Mouse (Mus musculus): Measurements from ENCODE around the gene Ptpn5.

The Ptpn5 gene

GRCm38 (mm10) chr7:47133331-47133730 is at the start of gene Ptpn5:
TSS of gene Ptpn5 (minus strand) at chr7:47133684.
- DNase-seq, result no peak

DNA sequence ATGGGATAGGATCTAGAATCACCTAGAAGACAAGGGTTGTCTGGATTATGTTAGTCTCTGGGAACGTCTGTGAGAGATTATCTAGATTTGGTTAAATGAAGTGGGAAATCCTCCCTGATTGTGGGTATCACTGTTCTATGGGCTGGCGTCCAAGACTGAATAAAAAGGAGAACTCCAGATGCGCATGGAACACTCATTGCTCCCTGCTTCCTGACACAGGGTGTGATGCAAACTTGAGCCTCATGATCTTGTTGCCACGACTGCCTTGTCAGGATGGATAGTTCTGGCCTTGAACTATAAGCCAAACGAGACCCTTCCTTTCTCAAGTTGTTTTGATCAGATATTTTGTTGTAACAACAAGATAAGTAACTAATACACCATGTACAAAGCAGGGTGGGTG is 37.3 kb upstream of the Ptpn5 start:
- no peak for DNase-seq

DNA sequence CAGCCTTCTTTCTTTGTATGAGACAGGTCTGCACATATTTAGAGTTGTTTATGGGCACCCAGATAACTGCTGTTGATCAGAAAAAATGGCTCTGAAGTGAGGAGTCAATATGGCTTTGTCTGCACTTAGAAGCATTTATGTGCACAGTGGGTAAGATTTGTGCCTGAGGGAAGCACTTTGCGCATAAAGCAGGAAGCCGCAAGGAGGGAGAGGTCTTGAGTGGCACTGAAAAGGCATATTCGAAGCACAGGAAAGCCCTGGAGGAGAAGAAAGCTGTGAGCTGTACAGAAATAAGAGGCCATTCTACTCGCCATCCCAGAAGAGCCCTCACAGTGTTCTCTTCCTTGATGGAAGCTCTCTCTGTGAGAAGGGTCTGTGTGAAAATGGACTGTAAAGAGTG is 31.5 kb upstream of the Ptpn5 start:
- DNase-seq, result no peak

DNA sequence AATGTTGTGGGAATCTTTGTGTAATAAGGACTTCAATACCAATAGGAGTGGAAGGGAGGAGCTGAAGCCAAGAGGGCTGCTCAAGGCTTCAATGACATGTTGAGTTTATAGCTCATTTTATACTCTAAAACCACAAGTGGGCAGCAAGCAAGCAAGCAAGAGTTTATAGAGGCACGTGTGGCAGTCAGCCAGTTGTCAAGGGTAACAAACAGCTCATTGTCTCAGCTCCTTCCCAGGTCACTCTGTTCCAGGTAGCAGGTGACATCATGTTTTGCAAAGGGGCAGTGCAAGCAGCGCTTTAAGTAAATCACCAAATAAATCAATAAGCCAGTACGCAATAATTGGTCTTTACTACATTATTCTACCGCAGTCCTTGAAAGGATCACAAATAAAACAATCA is 29.7 kb upstream of the Ptpn5 start:
- no peak for DNase-seq

DNA sequence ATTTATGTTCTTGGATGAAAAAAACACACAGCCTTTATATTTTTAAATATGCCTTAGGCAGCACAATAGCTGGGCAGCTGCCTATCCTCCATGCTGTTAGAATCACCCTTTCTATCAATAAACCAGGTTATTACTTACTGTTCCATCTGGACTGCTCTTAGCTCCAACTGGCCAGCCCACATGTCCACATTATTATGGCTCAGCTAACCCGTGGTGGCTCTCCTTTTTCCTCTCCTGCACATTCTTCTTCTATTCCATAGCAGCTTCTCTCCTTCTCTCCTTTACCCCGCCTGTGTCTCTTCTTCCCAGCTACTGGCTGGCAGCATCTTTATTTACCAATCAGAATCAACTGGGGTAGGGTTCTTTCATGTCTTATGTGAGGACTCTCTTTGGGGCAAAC is 25.0 kb upstream of the Ptpn5 start:
- no peak for DNase-seq

DNA sequence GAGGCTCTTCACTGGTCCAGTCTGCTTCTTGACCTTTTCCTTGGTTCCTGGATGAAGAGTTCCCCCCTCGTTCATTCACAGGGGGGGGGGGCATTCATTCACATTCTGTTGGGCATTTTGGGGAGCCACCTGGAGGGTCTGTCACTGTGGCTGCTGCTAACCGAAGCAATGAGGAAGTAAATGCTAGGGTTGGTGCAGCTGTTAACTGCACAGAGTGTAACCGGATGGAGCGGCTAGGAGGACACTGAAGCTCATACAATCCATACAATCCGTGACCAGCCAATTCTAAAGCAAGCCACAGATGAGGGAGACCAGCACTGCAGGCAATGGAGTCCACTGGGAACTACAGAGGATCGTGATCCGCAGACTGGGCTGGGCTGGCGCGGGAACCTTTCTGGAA is 24.3 kb upstream of the Ptpn5 start:
- no peak for DNase-seq

DNA sequence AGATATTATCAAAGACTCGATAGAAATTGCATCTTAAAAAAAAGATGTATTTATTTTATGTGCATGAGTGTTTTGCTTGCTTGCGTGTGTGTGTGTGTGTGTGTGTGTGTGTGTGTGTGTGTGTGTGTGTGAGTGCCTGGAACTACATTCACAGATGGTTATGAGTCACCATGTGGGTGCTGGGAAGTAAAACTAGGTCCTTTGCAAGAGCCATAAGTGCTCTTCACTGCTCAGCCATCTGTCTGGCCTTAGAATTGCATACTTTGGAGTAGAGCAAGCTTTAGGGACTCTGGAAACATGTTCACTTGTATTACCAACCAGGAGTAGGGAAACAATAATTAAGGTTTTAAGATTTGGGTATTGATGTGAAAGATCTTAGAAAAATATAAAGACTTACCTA is 22.4 kb upstream of the Ptpn5 start:
- no peak for DNase-seq

DNA sequence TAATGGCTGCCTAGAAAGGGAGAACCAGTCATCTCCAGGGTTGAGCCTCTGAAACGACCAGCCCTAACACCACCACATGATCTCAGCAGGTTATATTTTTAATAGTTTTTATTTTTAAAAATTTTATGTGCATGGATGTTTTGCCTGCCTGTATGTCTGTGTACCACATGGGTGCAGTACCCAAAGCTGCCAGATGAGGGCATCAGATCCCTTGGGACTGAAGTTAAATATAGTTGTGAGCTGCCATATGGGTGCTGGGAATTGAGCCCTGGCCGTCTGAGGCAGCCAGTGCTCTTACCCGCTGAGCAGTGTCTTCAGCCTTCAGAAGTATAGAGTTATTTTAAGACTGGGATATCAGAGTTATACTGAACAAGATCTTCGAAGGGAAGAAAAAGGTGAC is 21.9 kb upstream of the Ptpn5 start:
- DNase-seq, result no peak

- no peak for DNase-seq
Measured at GRCm38 (mm10) chr7:47150420-47151061, 17.1 kb upstream of the Ptpn5 start.

DNA sequence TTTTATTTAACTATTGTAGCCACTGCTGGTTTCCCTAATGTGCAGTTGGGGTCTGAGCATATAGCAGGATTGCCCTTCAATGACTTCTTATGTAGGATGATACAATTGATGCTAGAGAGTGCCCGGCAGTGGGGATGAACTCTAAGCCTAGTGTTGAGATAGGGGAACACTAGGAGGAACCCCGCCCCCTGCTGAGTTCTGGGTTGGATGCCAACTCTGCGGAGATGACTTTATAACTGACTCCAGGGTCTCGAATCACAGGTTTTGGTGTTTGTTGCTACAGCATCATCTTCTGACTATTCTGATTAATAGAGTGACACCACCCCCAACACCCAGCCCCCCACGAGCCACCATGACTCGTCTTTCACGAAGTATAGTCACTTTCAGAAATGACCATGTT is 14.8 kb upstream of the Ptpn5 start:
- no peak for DNase-seq

- peak; percentile 61 for DNase-seq
Measured at GRCm38 (mm10) chr7:47146034-47146812, 12.7 kb upstream of the Ptpn5 start.

- no peak for DNase-seq
Measured at GRCm38 (mm10) chr7:47144299-47144698, 10.8 kb upstream of the Ptpn5 start.

GRCm38 (mm10) chr7:47139823-47140325 is 6.4 kb upstream of the Ptpn5 start:
- no peak for DNase-seq

DNA sequence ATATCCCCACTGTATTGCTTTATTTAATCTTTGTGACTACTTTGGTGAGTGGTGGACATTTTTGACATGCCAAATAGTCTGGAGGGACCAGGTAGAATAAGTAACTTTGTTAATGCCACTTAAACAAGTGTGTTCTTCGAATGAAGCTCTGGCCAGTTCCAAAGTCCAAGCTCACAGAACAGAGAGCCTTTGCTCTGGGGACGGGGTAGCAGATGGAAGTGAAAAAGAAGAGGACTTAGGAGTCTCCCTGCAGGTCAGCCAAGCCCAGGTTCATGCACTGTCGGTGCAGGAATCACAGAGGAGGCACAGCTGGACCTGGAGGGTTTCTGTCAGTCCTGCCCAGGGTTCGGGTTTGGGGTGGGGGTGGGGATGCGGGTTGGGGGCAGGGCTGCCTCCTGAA is 1.1 kb upstream of the Ptpn5 start:
- DNase-seq, result no peak

DNA sequence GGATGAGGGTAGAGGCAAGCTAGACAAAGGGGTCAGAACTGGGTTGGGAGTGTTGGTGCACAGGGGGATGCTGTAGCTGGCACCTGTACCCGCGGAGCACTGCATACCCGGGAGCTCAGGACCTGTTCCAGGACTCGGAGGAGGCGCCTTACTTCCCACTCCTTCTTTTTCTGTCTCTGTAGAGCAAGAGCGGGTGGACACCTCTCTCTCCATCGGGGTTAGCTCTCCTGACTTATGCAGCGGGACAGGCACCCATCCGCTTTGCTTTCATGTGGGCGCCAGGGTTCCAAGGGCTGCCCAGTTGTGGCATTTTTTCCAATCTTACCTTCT is 588 bp downstream of the Ptpn5 start:
- DNase-seq, result no peak

DNA sequence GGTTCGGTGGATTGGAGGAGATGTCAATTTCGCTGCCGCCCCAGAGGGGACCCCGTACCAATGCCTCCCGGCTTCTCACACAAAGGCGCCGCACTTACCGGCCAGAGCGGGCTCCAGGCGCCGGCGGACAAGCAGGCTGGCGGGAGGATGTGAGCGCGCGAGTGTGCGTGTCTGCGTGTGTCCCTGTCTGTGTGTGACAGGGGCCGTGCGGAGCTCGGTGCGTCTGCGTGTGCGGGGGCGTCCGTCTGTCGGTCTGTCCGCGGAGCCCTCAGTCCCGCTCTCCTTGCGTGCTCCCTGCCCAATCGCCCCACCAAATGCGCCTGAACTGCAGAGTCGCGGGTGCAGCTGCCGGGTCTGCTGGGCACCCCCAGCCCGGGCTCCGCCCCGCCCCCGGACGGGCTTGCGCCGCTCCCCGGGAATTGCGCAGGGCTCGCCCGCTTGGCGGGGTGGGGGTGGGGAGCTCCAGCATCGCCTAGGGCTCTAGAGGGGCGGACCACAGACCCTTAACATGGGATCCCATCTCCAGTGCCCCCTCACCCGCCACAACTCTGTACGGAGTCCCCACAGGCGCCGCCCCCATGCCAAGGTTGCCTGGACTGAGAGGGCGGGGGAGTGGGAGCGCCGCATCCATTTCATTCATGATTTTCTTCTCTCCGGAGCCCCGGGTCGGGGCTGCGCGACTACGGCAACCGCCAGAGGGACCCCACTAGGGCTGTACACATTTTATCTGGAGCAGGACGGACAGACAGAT is 1.1 kb downstream of the Ptpn5 start:
- peak; percentile 78 for DNase-seq

DNA sequence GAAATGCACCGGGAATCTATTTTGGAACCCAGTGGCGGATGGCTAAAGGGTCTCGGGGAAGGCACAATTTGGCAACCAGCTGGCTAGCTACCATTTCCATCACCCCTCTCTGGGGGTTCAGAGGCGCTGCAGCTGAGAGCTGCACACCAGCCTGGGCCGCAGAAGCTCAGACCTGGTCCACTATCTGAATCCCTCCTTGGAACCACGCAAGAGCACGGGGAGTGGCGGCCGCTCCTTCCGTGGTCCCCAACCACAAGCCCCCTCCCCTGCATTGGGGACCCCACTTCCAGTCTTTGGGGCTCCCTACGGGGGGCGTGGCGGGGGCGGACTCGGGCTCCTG is 1.7 kb downstream of the Ptpn5 start:
- DNase-seq, result no peak

GRCm38 (mm10) chr7:47131258-47131657 is 2.2 kb downstream of the Ptpn5 start:
- no peak for DNase-seq

DNA sequence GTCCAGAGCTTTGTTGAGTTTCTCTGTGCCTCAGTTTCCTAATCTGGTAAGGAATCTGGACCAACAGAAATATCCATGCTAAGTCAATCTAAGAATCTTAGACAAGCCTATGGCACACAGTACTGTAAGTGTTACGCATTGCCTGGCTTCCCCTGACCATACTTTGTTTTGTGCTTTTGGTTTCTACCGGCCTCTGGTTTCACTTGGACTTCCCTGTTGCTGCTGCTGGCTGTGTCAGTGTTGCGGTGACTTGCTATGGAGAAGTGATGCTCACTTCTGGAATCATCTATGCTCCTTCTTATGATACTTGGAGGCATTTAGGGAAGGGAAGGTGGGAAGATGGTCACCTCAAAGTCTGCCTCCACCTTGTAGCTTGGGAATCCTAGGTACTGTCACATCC is 11.5 kb downstream of the Ptpn5 start:
- no peak for DNase-seq

- DNase-seq, result no peak
Measured at GRCm38 (mm10) chr7:47116666-47117065, 16.8 kb downstream of the Ptpn5 start.

DNA sequence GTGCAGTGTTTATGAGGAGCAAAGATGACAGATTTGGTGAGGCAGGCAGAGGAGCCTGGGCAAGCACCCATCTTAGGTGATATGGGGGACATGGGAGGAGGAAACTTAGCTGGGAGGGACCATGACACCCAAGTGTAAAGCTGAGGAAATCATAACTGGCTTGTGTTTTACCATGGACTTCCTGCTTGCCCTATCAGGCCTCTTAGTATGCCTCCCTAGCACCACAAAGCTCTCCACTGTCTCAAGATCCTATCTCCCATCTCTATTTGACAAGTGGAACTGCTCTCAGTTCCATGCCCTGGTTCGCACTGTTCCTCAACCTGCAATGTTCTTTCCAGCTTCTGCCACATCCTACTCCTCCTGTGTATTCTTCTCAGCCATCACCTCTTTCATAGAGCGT is 18.0 kb downstream of the Ptpn5 start:
- no peak for DNase-seq

DNA sequence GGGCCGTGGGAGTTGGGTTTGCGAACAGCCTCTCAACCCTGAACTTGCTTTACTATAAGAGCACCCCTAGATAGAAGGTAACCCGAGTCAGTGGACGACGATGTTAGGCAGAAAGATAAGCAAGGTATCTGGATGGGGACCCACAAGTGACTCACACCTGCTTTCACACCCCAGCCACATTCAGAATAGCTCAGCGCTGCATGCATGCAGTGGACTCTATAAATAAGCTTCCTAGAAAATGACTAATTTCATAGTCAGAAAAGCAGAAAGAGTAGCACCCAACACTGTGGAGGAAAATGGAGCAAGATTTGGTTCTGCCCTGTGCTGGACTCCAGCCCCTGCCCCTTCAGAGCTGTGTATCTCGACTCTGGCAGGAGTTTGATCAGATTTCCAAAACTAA is 20.1 kb downstream of the Ptpn5 start:
- DNase-seq, result no peak

DNA sequence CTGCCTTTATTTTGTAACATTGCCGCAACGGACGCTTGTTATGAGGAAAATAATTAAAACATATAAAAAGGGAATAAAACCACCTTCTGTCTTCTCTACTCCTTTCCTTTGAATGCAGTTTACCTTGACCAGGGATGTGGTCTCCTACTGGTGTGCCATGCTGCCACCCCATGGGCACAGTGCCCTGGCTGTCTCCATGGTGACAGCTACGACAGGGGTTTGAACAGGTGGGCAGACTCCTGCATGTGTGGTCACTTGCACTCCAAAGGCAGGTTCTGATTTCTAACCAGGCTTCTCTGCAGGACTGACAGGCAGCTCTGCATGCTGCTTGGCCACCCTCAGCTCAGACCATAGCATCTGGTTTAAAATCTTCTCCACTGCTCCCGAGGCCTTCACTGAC is 21.4 kb downstream of the Ptpn5 start:
- DNase-seq, result no peak

DNA sequence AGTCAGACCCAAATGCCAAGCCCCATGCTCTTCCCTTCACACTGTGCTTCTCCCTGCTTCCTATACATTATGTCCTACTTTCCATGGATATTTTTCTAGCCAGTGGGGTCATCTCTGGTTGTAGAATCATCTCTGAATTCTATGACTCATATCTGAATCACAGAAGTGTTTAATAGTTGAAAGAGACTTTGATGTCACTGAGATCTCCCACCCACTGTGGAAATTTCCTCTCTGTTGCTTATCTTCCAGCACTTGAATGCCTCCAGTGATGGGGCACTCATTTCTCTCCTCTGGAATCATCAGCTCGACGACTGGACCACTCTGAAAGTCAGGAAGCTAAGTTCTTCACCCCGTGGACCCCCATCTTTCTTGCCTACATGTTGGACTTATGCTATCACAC is 22.4 kb downstream of the Ptpn5 start:
- no peak for DNase-seq
